Mouse (Mus musculus) liver, postnatal 0 days (tissue): Measurements from ENCODE around the gene Spsb3. TPM values are rescaled to one million over a fixed set of nuclear protein-coding genes. Genes with fewer than 3 reads are reported as not detected.

ENCODE experiments used
- ATAC-seq: fragments of 200-750 bp; cut with Nextera tagmentation; 2 replicates; pipeline ENCODE4 v1.8.0; 2017; ENCODE audit warnings: mild to moderate bottlenecking, moderate library complexity
- DNase-seq: peaks from one replicate; pipeline ENCODE4 v3.0.0-alpha.2; 2016
- H3K27ac ChIP-seq: fragments of 300-500 bp; sonication (generic); 2 replicates; pipeline ENCODE4 v1.5.1; 2014; ENCODE audit warnings: antibody characterized with exemption, moderate library complexity, mild to moderate bottlenecking, low read depth
- H3K27me3 ChIP-seq: fragments of 300-500 bp; sonication (generic); 2 replicates; pipeline ENCODE4 v1.6.1; 2014; ENCODE audit warnings: low read length, control low read depth, mixed read lengths; ENCODE audit not compliant: insufficient read depth
- H3K36me3 ChIP-seq: fragments of 300-500 bp; sonication (generic); replicated peaks from 2 replicates; pipeline ENCODE4 v1.6.1; 2014; ENCODE audit warnings: mild to moderate bottlenecking, control low read depth, low read length, moderate library complexity, mixed read lengths; ENCODE audit not compliant: insufficient read depth
- H3K4me1 ChIP-seq: fragments of 300-500 bp; sonication (generic); 2 replicates; pipeline ENCODE4 v1.6.1; 2014; ENCODE audit warnings: antibody characterized with exemption, mild to moderate bottlenecking, control low read depth; ENCODE audit not compliant: insufficient read depth
- H3K4me2 ChIP-seq: fragments of 300-500 bp; sonication (generic); 2 replicates; pipeline ENCODE4 v1.6.1; 2014; ENCODE audit warnings: low read depth, mild to moderate bottlenecking, low read length, moderate library complexity, mixed read lengths
- H3K4me3 ChIP-seq: fragments of 300-500 bp; sonication (generic); 2 replicates; pipeline ENCODE4 v1.5.1; 2014; ENCODE audit warnings: low read depth, low read length
- H3K9ac ChIP-seq: fragments of 300-500 bp; sonication (generic); replicated peaks from 2 replicates; pipeline ENCODE4 v1.6.1; 2014; ENCODE audit warnings: mild to moderate bottlenecking, moderate library complexity
- H3K9me3 ChIP-seq: fragments of 300-500 bp; sonication (generic); 2 replicates; pipeline ENCODE4 v1.6.1; 2016; ENCODE audit warnings: mild to moderate bottlenecking, control low read depth, low read length, mixed read lengths
- CTCF ChIP-seq: sonication (generic); IDR thresholded peaks from 2 replicates; pipeline ENCODE4 v1.5.1; 2016; ENCODE audit warnings: antibody characterized with exemption, low read depth
- EP300 ChIP-seq: IDR thresholded peaks from 2 replicates; pipeline ENCODE4 v1.6.1; 2016; ENCODE audit warnings: antibody characterized with exemption, low read depth, mild to moderate bottlenecking
- WGBS: fragments of 180-500 bp; shearing (Covaris S2); extraction: QIAGEN DNeasy Blood & Tissue Kit; methylation state at CpG from one replicate; pipeline ENCODE4 v1.1.7; 2014; ENCODE audit not compliant: insufficient replicate concordance; 5-methylcytosine and 5-hydroxymethylcytosine counted together
- polyA plus RNA-seq: library from polyadenylated mRNA; unstranded; fragments of >200 nt; fragmentation: Nextera tagmentation; extraction: Ambion mirVana; gene quantifications from 2 replicates; pipeline ENCODE4 v1.2.1, GENCODE M21; 2015

Spsb3 gene
- polyA plus RNA-seq, 1 experiment from 2014 or later, result 45.5 TPM

GRCm38 (mm10) chr17:24865776-24866175 lies 20.7 kb upstream of the Spsb3 start, which contains the start of gene Igfals:
TSS of gene Igfals (plus strand) at chr17:24865997.
- H3K4me2 ChIP-seq, result no peak within 1 kb of the TSS
- no peak within 1 kb of the TSS for H3K9ac ChIP-seq
- peaks cover 47% of the 10 kb centered on the region for H3K36me3 ChIP-seq
- H3K4me3 ChIP-seq, result no peak within 1 kb of the TSS
- DNase-seq (no peak), ATAC-seq (no peak)
- 88% methylated on average over 8 of the region's 8 CpGs for WGBS
- no peaks in the 10 kb centered on the region; the same call in 1 of the 2 replicates for H3K4me1 ChIP-seq
- TF ChIP-seq EP300 (no peak), CTCF (no peak)
- no peak within 1 kb of the TSS for H3K27ac ChIP-seq
- no peaks in the 10 kb centered on the region for H3K9me3 ChIP-seq
- no peaks in the 10 kb centered on the region for H3K27me3 ChIP-seq

- Histone ChIP-seq H3K9me3 (no peaks in the 10 kb centered on the region), H3K9ac (no peak overlapping the region), H3K4me3 (no peak overlapping the region), H3K27ac (no peak overlapping the region), H3K36me3 (peaks cover 27% of the 10 kb centered on the region), H3K27me3 (no peaks in the 10 kb centered on the region), H3K4me2 (no peak overlapping the region), H3K4me1 (no peaks in the 10 kb centered on the region; the same call in 1 of the 2 replicates)
- DNase-seq, result no peak
- ATAC-seq, result no peak
- TF ChIP-seq CTCF (no peak), EP300 (no peak)
- WGBS, result 92% methylated on average over 10 of the region's 10 CpGs
Measured at GRCm38 (mm10) chr17:24867914-24868313, 18.5 kb upstream of the Spsb3 start.

- Histone ChIP-seq H3K27me3 (no peaks in the 10 kb centered on the region), H3K4me3 (no peak overlapping the region), H3K9ac (no peak overlapping the region), H3K9me3 (no peaks in the 10 kb centered on the region), H3K36me3 (no peaks in the 10 kb centered on the region), H3K4me2 (no peak overlapping the region), H3K27ac (no peak overlapping the region), H3K4me1 (peaks cover 11% of the 10 kb centered on the region)
- DNase-seq (no peak), ATAC-seq (no peak)
- TF ChIP-seq EP300, result no peak
- no peak for TF ChIP-seq CTCF
- WGBS, result 42% methylated on average over 4 of the region's 4 CpGs
Measured at GRCm38 (mm10) chr17:24873695-24874404, 12.6 kb upstream of the Spsb3 start.

DNA sequence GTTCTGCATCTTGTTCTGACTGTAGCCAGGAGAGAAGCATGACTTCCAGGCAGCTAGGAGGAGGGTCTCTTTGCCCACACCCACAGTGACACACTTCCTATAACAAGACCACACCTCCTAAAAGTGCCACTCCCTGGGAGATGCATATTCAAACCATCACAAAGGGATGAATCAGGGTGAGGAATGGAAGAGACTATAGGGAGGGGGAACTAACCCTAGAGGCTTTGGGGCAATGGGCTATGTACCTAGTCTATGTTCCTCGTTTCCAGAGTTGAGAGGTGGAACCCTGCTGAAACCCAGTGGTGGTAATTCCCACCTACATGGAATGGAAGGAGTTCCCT lies 12.1 kb upstream of the Spsb3 start:
- no peak overlapping the region for H3K4me2 ChIP-seq
- H3K9ac ChIP-seq, result no peak overlapping the region
- no peaks in the 10 kb centered on the region for H3K27me3 ChIP-seq
- no peaks in the 10 kb centered on the region for H3K36me3 ChIP-seq
- no peak for ATAC-seq
- no peaks in the 10 kb centered on the region for H3K9me3 ChIP-seq
- peaks cover 11% of the 10 kb centered on the region for H3K4me1 ChIP-seq
- no peak overlapping the region for H3K27ac ChIP-seq
- H3K4me3 ChIP-seq, result no peak overlapping the region
- DNase-seq, result no peak
- TF ChIP-seq EP300 (no peak), CTCF (no peak)
- WGBS, result 47% methylated on average over 1 of the region's 1 CpGs

DNA sequence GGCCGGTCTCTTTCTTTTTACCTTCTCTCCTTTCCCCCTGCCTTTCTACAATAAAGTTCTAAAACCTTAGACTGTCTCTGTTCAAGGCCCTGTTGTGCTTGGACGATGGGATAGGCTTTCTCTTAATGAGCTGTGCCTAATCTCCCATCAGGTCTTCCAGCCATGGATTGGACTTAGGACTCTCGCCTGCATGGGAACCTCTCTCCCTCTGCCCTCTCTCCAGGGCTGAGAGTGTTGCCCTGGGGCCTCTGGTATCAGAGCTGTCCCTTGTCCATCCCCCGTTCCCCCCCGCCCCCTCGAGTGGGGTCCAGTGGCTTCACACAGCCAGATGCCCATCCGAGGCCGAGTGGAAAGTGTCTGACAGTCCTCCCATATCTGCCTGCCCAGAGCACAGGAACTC lies 11.5 kb upstream of the Spsb3 start:
- Histone ChIP-seq H3K9ac (no peak overlapping the region), H3K36me3 (no peaks in the 10 kb centered on the region), H3K27me3 (no peaks in the 10 kb centered on the region), H3K27ac (no peak overlapping the region), H3K4me3 (no peak overlapping the region), H3K4me1 (peaks cover 11% of the 10 kb centered on the region; the same call in 1 of the 2 replicates), H3K9me3 (no peaks in the 10 kb centered on the region), H3K4me2 (no peak overlapping the region)
- no peak for ATAC-seq
- WGBS, result 70% methylated on average over 8 of the region's 8 CpGs
- TF ChIP-seq CTCF (no peak), EP300 (no peak)
- no peak for DNase-seq

- H3K9me3 ChIP-seq, result no peaks in the 10 kb centered on the region
- peak overlapping the region; percentile 68 for H3K9ac ChIP-seq
- peaks cover 11% of the 10 kb centered on the region; the same call in 1 of the 2 replicates for H3K4me1 ChIP-seq
- peak overlapping the region; percentile 21 for H3K4me3 ChIP-seq
- peak overlapping the region; percentile 64 for H3K4me2 ChIP-seq
- 60% methylated on average over 10 of the region's 10 CpGs for WGBS
- peaks cover 7% of the 10 kb centered on the region for H3K36me3 ChIP-seq
- no peaks in the 10 kb centered on the region for H3K27me3 ChIP-seq
- ATAC-seq (peak; percentile 73), DNase-seq (peak; percentile 53)
- H3K27ac ChIP-seq, result peak overlapping the region; percentile 94
- TF ChIP-seq EP300 (no peak), CTCF (no peak)
Measured at GRCm38 (mm10) chr17:24877336-24878116, 8.9 kb upstream of the Spsb3 start.
